Mouse (Mus musculus) myocyte (in vitro differentiated cells): Measurements from ENCODE around the gene Gm21988. TPM values are rescaled to one million over a fixed set of nuclear protein-coding genes. Genes with fewer than 3 reads are reported as not detected.
A peak's percentile ranks its signal among the peaks of the same experiment; 100 is the strongest.

ENCODE experiments used
- H3K27me3 ChIP-seq: one replicate; pipeline ENCODE4 v1.6.1; 2011; ENCODE audit not compliant: control insufficient read depth, insufficient read depth, insufficient read length
- H3K36me3 ChIP-seq: one replicate; pipeline ENCODE4 v1.6.1; 2011; ENCODE audit not compliant: control insufficient read depth, insufficient read depth
- H3K4me2 ChIP-seq: one replicate; pipeline ENCODE4 v1.6.1; 2011; ENCODE audit warnings: low read depth, control low read depth
- H3K4me3 ChIP-seq: one replicate; pipeline ENCODE4 v1.5.1; 2011; ENCODE audit warnings: mild to moderate bottlenecking, control low read depth, moderate library complexity
- H3K79me2 ChIP-seq: one replicate; pipeline ENCODE4 v1.6.1; 2011; ENCODE audit not compliant: control insufficient read depth, insufficient read depth
- H3ac ChIP-seq: one replicate; pipeline ENCODE4 v1.6.1; 2011; ENCODE audit not compliant: control insufficient read depth, insufficient read length
- CEBPB ChIP-seq: IDR thresholded peaks from 2 replicates; pipeline ENCODE4 v1.6.1; 2011; ENCODE audit warnings: mild to moderate bottlenecking, moderate library complexity; ENCODE audit not compliant: poor library complexity, insufficient read depth, severe bottlenecking
- E2F4 ChIP-seq: IDR thresholded peaks from one replicate; pipeline ENCODE4 v1.6.1; 2011; ENCODE audit warnings: mild to moderate bottlenecking, control low read depth, moderate library complexity; ENCODE audit not compliant: insufficient read depth
- MAX ChIP-seq: IDR thresholded peaks from one replicate; pipeline ENCODE4 v1.6.1; 2011; ENCODE audit warnings: low read depth, mild to moderate bottlenecking, control low read depth
- MYOD1 ChIP-seq, 3 experiments: IDR thresholded peaks; one replicate each; pipeline ENCODE4 v1.6.1; 2011; ENCODE audit warnings: control low read depth in 2 of 3, low read depth in 2 of 3, mild to moderate bottlenecking in 2 of 3, moderate library complexity in 1 of 3; ENCODE audit not compliant: insufficient read length in 2 of 3, control insufficient read depth in 1 of 3
- MYOG ChIP-seq, 3 experiments: IDR thresholded peaks; one replicate each; pipeline ENCODE4 v1.6.1; 2011; ENCODE audit warnings: control low read depth in 2 of 3, low read depth in 2 of 3, mild to moderate bottlenecking in 2 of 3; ENCODE audit not compliant: insufficient read length in 2 of 3, control insufficient read depth in 1 of 3, insufficient read depth in 1 of 3
- POLR2A ChIP-seq: IDR thresholded peaks from one replicate; pipeline ENCODE4 v1.6.1; 2011; ENCODE audit warnings: low read depth, mild to moderate bottlenecking, control low read depth, moderate library complexity; ENCODE audit not compliant: insufficient read length
- POLR2AphosphoS2 ChIP-seq: IDR thresholded peaks from one replicate; pipeline ENCODE4 v1.6.1; 2011; ENCODE audit warnings: low read depth, control low read depth; ENCODE audit not compliant: insufficient read length
- REST ChIP-seq: IDR thresholded peaks from one replicate; pipeline ENCODE4 v1.6.1; 2011; ENCODE audit warnings: mild to moderate bottlenecking, control low read depth, moderate library complexity; ENCODE audit not compliant: insufficient read depth, insufficient read length
- SRF ChIP-seq: IDR thresholded peaks from one replicate; pipeline ENCODE4 v1.6.1; 2011; ENCODE audit warnings: low read depth; ENCODE audit not compliant: control insufficient read depth, insufficient read length
- TCF12 ChIP-seq: IDR thresholded peaks from one replicate; pipeline ENCODE4 v1.6.1; 2011; ENCODE audit warnings: mild to moderate bottlenecking, control low read depth; ENCODE audit not compliant: poor library complexity, insufficient read depth, severe bottlenecking
- TCF3 ChIP-seq: IDR thresholded peaks from one replicate; pipeline ENCODE4 v1.6.1; 2011; ENCODE audit warnings: low read depth, control low read depth; ENCODE audit not compliant: insufficient read length
- USF1 ChIP-seq: IDR thresholded peaks from one replicate; pipeline ENCODE4 v1.6.1; 2011; ENCODE audit warnings: low read depth, mild to moderate bottlenecking, control low read depth, moderate library complexity
- polyA plus RNA-seq: library from polyadenylated mRNA; unstranded; fragments of >200 nt; fragmentation: generic; extraction: Trizol; gene quantifications from one replicate; pipeline ENCODE4 v1.2.1, GENCODE M21; 2012; ENCODE audit warnings: missing spikeins

Gene Gm21988
- polyA plus RNA-seq, 1 experiment = 9.2 TPM

DNA sequence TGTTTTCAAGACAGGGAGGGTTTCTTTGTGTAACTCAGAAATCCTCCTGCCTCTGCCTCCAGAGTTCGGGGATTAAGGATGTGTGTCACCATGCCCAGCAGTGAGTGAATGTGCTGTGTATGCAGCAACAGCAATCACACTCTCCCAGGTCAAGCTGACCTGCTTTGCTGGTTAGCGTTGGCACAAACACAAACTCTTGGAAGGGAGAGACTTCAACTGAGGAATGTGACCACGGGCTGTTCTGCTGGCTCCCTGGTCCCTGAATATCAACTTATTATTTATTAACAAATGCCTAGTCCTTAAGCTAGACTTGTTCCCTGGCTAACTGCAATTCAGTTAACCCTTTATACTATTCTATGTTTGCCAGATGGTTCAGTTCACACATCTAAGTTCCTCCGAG is 44.0 kb upstream of the Gm21988 start:
- H3ac ChIP-seq = no peak overlapping the region

GRCm38 (mm10) chr11:70280441-70280840 is 40.8 kb upstream of the Gm21988 start:
- TF ChIP-seq USF1 = no peak
- TF ChIP-seq CEBPB = no peak
- no peak for TF ChIP-seq SRF
- no peak for TF ChIP-seq TCF3
- Histone ChIP-seq H3K4me3 (no peak overlapping the region), H3K4me2 (no peak overlapping the region), H3K79me2 (no peaks in the 10 kb centered on the region), H3ac (no peak overlapping the region), H3K27me3 (no peaks in the 10 kb centered on the region), H3K36me3 (no peaks in the 10 kb centered on the region)

More for the DNA sequence above, 44.0 kb upstream of the Gm21988 start:
- Histone ChIP-seq H3K4me3 (no peak overlapping the region), H3K79me2 (no peaks in the 10 kb centered on the region), H3K36me3 (no peaks in the 10 kb centered on the region), H3K27me3 (no peaks in the 10 kb centered on the region), H3K4me2 (no peak overlapping the region)
- no peak for TF ChIP-seq SRF
- TF ChIP-seq MYOD1 (IDR thresholded peaks at IDR 0.05; ENCODE audit: control insufficient read depth in 1 of 3, insufficient read length in 2 of 3, low read depth in 2 of 3) = no peak
- no peak for TF ChIP-seq POLR2A
- no peak for TF ChIP-seq E2F4
- no peak for TF ChIP-seq MAX
- no peak for TF ChIP-seq CEBPB
- TF ChIP-seq MYOG (IDR thresholded peaks at IDR 0.05; ENCODE audit: control insufficient read depth in 1 of 3, insufficient read depth in 1 of 3, insufficient read length in 2 of 3, low read depth in 2 of 3) = no peak
- TF ChIP-seq POLR2AphosphoS2 = no peak
- no peak for TF ChIP-seq REST
- no peak for TF ChIP-seq TCF3
- no peak for TF ChIP-seq TCF12
- TF ChIP-seq USF1 = no peak

- no peaks in the 10 kb centered on the region for H3K27me3 ChIP-seq
- no peaks in the 10 kb centered on the region for H3K79me2 ChIP-seq
- H3ac ChIP-seq = no peak overlapping the region
- no peak for TF ChIP-seq MAX
- no peak for TF ChIP-seq POLR2AphosphoS2
- TF ChIP-seq MYOD1 (IDR thresholded peaks at IDR 0.05; ENCODE audit: control insufficient read depth in 1 of 3, insufficient read length in 2 of 3, low read depth in 2 of 3) = no peak
- no peak for TF ChIP-seq E2F4
- no peak for TF ChIP-seq MYOG (IDR thresholded peaks at IDR 0.05; ENCODE audit: control insufficient read depth in 1 of 3, insufficient read depth in 1 of 3, insufficient read length in 2 of 3, low read depth in 2 of 3)
- TF ChIP-seq REST = no peak
- no peak for TF ChIP-seq TCF12
- no peak for TF ChIP-seq SRF
- TF ChIP-seq USF1 = no peak
- no peak overlapping the region for H3K4me3 ChIP-seq
- no peaks in the 10 kb centered on the region for H3K36me3 ChIP-seq
- H3K4me2 ChIP-seq = no peak overlapping the region
Measured at GRCm38 (mm10) chr11:70278961-70279360, 39.3 kb upstream of the Gm21988 start.

DNA sequence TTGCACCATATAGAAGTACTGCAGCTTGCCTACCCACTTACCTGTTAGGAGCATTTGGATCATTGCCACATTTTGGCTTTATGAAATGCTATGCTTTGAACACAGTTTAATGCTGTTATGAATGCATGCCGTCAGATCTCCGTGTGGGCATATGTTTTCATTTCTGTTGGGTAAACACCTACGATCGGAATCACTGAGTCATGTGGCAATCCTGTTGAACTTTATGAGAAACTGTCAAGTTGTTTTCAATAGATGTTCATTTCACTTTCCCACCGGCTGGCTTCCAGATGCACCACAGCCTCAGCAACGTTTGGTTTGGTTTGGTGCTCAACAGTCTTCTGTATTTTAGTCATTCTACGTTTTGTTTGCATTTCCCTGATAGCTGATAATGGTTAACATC is 32.0 kb upstream of the Gm21988 start:
- no peaks in the 10 kb centered on the region for H3K27me3 ChIP-seq
- no peak overlapping the region for H3K4me2 ChIP-seq
- no peak for TF ChIP-seq CEBPB
- TF ChIP-seq MAX = no peak
- no peak for TF ChIP-seq POLR2A
- TF ChIP-seq POLR2AphosphoS2 = no peak
- no peak for TF ChIP-seq USF1
- TF ChIP-seq MYOG (IDR thresholded peaks at IDR 0.05; ENCODE audit: control insufficient read depth in 1 of 3, insufficient read depth in 1 of 3, insufficient read length in 2 of 3, low read depth in 2 of 3) = no peak
- no peak for TF ChIP-seq REST
- TF ChIP-seq TCF3 = no peak
- TF ChIP-seq E2F4 = no peak
- no peak for TF ChIP-seq TCF12
- no peak for TF ChIP-seq SRF
- H3K4me3 ChIP-seq = no peak overlapping the region
- no peaks in the 10 kb centered on the region for H3K79me2 ChIP-seq
- H3ac ChIP-seq = no peak overlapping the region
- no peaks in the 10 kb centered on the region for H3K36me3 ChIP-seq

DNA sequence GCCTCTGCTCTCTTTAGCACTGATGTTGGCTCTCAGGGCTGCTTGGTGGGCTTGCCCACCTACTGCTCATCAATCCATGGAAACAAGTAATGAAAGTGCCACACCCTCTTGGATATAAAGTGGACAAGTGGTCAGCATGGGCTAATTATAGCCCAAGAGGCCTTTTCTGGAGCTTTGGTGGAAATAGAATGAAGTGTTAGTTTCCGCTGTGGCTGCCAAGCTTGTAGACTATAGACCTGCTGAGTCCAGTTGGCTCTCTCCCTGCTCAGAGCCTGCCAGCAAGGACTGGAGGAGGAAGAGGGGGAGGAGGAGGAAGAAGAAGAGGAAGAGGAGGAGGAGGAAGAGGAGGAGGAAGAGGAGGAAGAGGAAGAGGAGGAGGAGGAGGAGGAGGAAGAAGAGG is 26.8 kb upstream of the Gm21988 start:
- Histone ChIP-seq H3K4me3 (no peak overlapping the region), H3K79me2 (no peaks in the 10 kb centered on the region), H3K4me2 (peak overlapping the region; percentile 7), H3K36me3 (no peaks in the 10 kb centered on the region), H3K27me3 (no peaks in the 10 kb centered on the region), H3ac (no peak overlapping the region)
- no peak for TF ChIP-seq USF1
- TF ChIP-seq TCF12 = no peak
- no peak for TF ChIP-seq POLR2A
- TF ChIP-seq CEBPB = no peak
- TF ChIP-seq E2F4 = no peak
- no peak for TF ChIP-seq MYOD1 (IDR thresholded peaks at IDR 0.05; ENCODE audit: control insufficient read depth in 1 of 3, insufficient read length in 2 of 3, low read depth in 2 of 3)
- no peak for TF ChIP-seq MAX
- no peak for TF ChIP-seq POLR2AphosphoS2
- TF ChIP-seq SRF = no peak
- no peak for TF ChIP-seq REST
- TF ChIP-seq TCF3 = no peak
- no peak for TF ChIP-seq MYOG (IDR thresholded peaks at IDR 0.05; ENCODE audit: control insufficient read depth in 1 of 3, insufficient read depth in 1 of 3, insufficient read length in 2 of 3, low read depth in 2 of 3)
